Mouse (Mus musculus) heart, adult 11 months (tissue): ENCODE results near the gene Slc39a8.

Experiments
- DNase-seq: peaks from one replicate; pipeline ENCODE4 v3.0.0; 2022

Gene Slc39a8

GRCm38 (mm10) chr3:135919305-135919704 lies 94.2 kb downstream of the Slc39a8 start:
- no peak for DNase-seq

DNA sequence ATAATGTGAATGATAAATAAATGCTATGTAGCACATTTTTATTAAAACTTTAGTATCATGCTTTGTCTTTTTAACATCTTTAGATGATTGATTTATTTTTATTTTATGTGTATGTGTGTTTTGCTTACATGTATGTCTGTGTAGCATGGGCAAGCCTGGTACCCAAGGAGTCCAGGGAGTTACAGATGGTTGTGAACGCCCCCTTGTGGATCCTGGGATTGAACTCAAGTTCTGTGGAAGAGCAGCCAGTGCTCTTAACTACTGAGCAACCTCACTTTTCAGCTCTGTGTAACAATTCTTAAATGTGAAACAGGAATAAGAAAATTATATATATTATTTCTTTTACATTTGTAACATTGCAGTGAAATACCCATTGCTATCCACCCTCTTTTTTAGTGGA lies 101.7 kb downstream of the Slc39a8 start:
- DNase-seq = no peak

- DNase-seq = no peak
These were observed 103.1 kb downstream of the Slc39a8 start for GRCm38 (mm10) chr3:135928184-135928583.

- peak; percentile 21 for DNase-seq
These were observed 112.4 kb downstream of the Slc39a8 start for GRCm38 (mm10) chr3:135937455-135937854.
